In the genomic region with DNA sequence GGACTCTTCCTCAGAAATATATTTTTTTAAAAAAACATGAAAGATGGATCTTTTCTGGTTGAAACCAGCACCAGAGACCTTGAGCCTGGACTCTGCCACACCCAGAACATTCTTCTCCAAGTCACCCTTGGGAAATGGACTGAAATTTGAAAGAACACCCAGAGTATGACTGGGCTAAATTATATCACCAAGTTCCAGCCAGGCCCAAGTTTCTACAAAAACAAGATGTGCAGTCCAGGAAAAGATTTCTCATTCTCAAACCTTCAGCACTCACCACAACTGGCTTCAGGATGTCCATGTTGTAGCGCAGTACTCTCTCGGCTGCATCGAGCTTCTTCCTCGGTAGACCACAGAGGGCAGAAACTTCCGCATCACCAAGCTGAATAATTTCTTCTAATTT, we compare ENCODE assay signal across 25 mouse cellular contexts. TPM values are rescaled to one million over a fixed set of nuclear protein-coding genes. Genes with fewer than 3 reads are reported as not detected.
DNase-seq lines count a peak whose midpoint lies in the region; ATAC-seq lines count a peak whose summit lies in the region.
"Had no signal": no experiment of that assay in that cellular context is flagged by ENCODE, and none has a peak within 500 bp of the region (broad histone marks: within the 10 kb centered on the region; RNA-seq: fewer than 3 reads in every experiment).

No protein-coding gene starts in this region.

- peaks cover 37% of the 10 kb centered on the region for H3K4me1 ChIP-seq in embryonic facial prominence, embryonic 13.5 days
- H3K4me1 ChIP-seq in embryonic facial prominence, embryonic 10.5 days = peaks cover under 1% of the 10 kb centered on the region; the same call in 1 of the 2 replicates
- H3K4me1 ChIP-seq in embryonic facial prominence, embryonic 14.5 days (ENCODE audit: control insufficient read depth, insufficient read depth, low read length) = peaks cover 28% of the 10 kb centered on the region
- H3K4me1 ChIP-seq: limb, embryonic 15.5 days; megakaryocyte, embryonic 14.5 days had no signal

- intact Hi-C loops in heart, postnatal 10 days (cut with DNase I) = no loop called here

- H3K9ac ChIP-seq in embryonic facial prominence, embryonic 13.5 days = no peak overlapping the region
- H3K9ac ChIP-seq in embryonic facial prominence, embryonic 14.5 days (ENCODE audit: low read depth, low read length) = no peak overlapping the region
- H3K9ac ChIP-seq: forebrain, postnatal 0 days; hindbrain, embryonic 15.5 days; limb, embryonic 15.5 days; liver, embryonic 15.5 days had no signal

- WGBS in embryonic facial prominence, embryonic 13.5 days = 89% methylated on average over 5 of the region's 5 CpGs
- WGBS in embryonic facial prominence, embryonic 10.5 days = 95% methylated on average over 5 of the region's 5 CpGs
- 89% methylated on average over 5 of the region's 5 CpGs for WGBS in embryonic facial prominence, embryonic 14.5 days

- peak overlapping the region; percentile 1; the same call in 1 of the 2 replicates for H3K27ac ChIP-seq in embryonic facial prominence, embryonic 13.5 days
- no peak overlapping the region for H3K27ac ChIP-seq in embryonic facial prominence, embryonic 10.5 days (replicated peaks)
- peak overlapping the region; percentile 55; the same call in 1 of the 2 replicates for H3K27ac ChIP-seq in embryonic facial prominence, embryonic 14.5 days (replicated peaks; ENCODE audit: low read depth, low read length)
- H3K27ac ChIP-seq: forebrain, embryonic 10.5 days; heart, embryonic 10.5 days; hindbrain, embryonic 15.5 days; limb, embryonic 15.5 days; liver, embryonic 15.5 days had no signal

- H3K27me3 ChIP-seq in embryonic facial prominence, embryonic 13.5 days = no peaks in the 10 kb centered on the region
- no peaks in the 10 kb centered on the region for H3K27me3 ChIP-seq in embryonic facial prominence, embryonic 10.5 days (replicated peaks; ENCODE audit: low read depth, poor library complexity, severe bottlenecking)
- H3K27me3 ChIP-seq in embryonic facial prominence, embryonic 14.5 days (replicated peaks; ENCODE audit: control insufficient read depth, insufficient read depth, low read length) = no peaks in the 10 kb centered on the region
- H3K27me3 ChIP-seq: hindbrain, embryonic 15.5 days; limb, embryonic 15.5 days; liver, embryonic 15.5 days; megakaryocyte, embryonic 14.5 days had no signal

- no peaks in the 10 kb centered on the region for H3K9me3 ChIP-seq in embryonic facial prominence, embryonic 13.5 days
- no peaks in the 10 kb centered on the region for H3K9me3 ChIP-seq in embryonic facial prominence, embryonic 10.5 days
- no peaks in the 10 kb centered on the region for H3K9me3 ChIP-seq in embryonic facial prominence, embryonic 14.5 days (ENCODE audit: control insufficient read depth, low read length)
- H3K9me3 ChIP-seq: forebrain, embryonic 10.5 days; heart, embryonic 10.5 days; hindbrain, embryonic 15.5 days; limb, embryonic 15.5 days; liver, embryonic 15.5 days; megakaryocyte, embryonic 14.5 days had no signal

- H3K4me2 ChIP-seq in embryonic facial prominence, embryonic 13.5 days = no peak overlapping the region
- H3K4me2 ChIP-seq in embryonic facial prominence, embryonic 14.5 days (ENCODE audit: low read depth, low read length) = no peak overlapping the region
- H3K4me2 ChIP-seq: hindbrain, embryonic 15.5 days; limb, embryonic 15.5 days; liver, embryonic 15.5 days had no signal

- DNase-seq in embryonic facial prominence, embryonic 10.5 days (ENCODE audit: low spot score) = no peak
- peak; percentile 57 for DNase-seq in heart, adult 8-10 months (ENCODE audit: low spot score)
- no peak for DNase-seq in heart, postnatal 10 days
- no peak for DNase-seq in embryonic facial prominence, embryonic 14.5 days (ENCODE audit: low spot score)
- DNase-seq in frontal cortex, adult 2 months (ENCODE audit: extremely low spot score in 1 of 2, low spot score in 1 of 2) = no peak
- DNase-seq: cerebellum, adult 18-20 months; cerebellum, postnatal 14 days; forebrain, postnatal 0 days; kidney, adult 8-10 months; kidney, postnatal 10 days; left cerebral cortex, postnatal 4 days; midbrain, embryonic 14.5 days; right cerebral cortex, postnatal 14 days; spleen, adult 18-20 months; thymus, postnatal 14 days had no signal

- no peak for ATAC-seq in embryonic facial prominence, embryonic 13.5 days (ENCODE audit: insufficient number of reproducible peaks, insufficient read depth, low FRiP score, low TSS enrichment, low read depth)
- ATAC-seq in embryonic facial prominence, embryonic 14.5 days (ENCODE audit: low read depth) = no peak
- ATAC-seq in megakaryocyte progenitor cell, adult 5-6 weeks (replicated peaks; ENCODE audit: poor library complexity) = peak; percentile 33
- ATAC-seq in megakaryocyte-erythroid progenitor cell, adult 5-6 weeks (replicated peaks; ENCODE audit: low FRiP score, low TSS enrichment, poor library complexity, severe bottlenecking) = no peak
- ATAC-seq: CD4-positive, CD25-positive, alpha-beta regulatory T cell, adult 4 months; forebrain, postnatal 0 days had no signal

- no peak overlapping the region for H3K4me3 ChIP-seq in embryonic facial prominence, embryonic 13.5 days
- H3K4me3 ChIP-seq in embryonic facial prominence, embryonic 10.5 days = no peak overlapping the region
- no peak overlapping the region for H3K4me3 ChIP-seq in embryonic facial prominence, embryonic 14.5 days (ENCODE audit: low read depth, low read length)
- H3K4me3 ChIP-seq: forebrain, embryonic 10.5 days; heart, embryonic 10.5 days; hindbrain, embryonic 15.5 days; limb, embryonic 15.5 days; liver, embryonic 15.5 days; megakaryocyte, embryonic 14.5 days had no signal

- H3K36me3 ChIP-seq in embryonic facial prominence, embryonic 13.5 days = no peaks in the 10 kb centered on the region
- no peaks in the 10 kb centered on the region for H3K36me3 ChIP-seq in embryonic facial prominence, embryonic 10.5 days (replicated peaks)
- no peaks in the 10 kb centered on the region for H3K36me3 ChIP-seq in embryonic facial prominence, embryonic 14.5 days (ENCODE audit: control insufficient read depth, insufficient read depth, low read length)
- H3K36me3 ChIP-seq: forebrain, embryonic 10.5 days; heart, embryonic 10.5 days; hindbrain, embryonic 15.5 days had no signal

RNA-seq across cellular contexts. Expression of gene Abca1, which starts 53.0 kb away (rescaled TPM):
- polyA plus RNA-seq in embryonic facial prominence, embryonic 13.5 days (2015; fragmentation: Nextera tagmentation; extraction: Ambion mirVana) = 7.2 and 8.7 TPM in 2 replicates
- 2.9 and 3.6 TPM in 2 replicates for polyA plus RNA-seq in embryonic facial prominence, embryonic 10.5 days (2016; fragmentation: Nextera tagmentation; extraction: Ambion mirVana)
- 10 to 100 TPM; 13.6 to 22.8 (median 16.8) TPM for total RNA-seq in heart, adult 8-10 months (2022)
- total RNA-seq in heart, postnatal 10 days (2021) = 10 to 100 TPM; 16.1 to 18.2 TPM
- 13.7 and 16.4 TPM in 2 replicates for polyA plus RNA-seq in embryonic facial prominence, embryonic 14.5 days (2014; fragmentation: Nextera tagmentation; extraction: Ambion mirVana)
- 1.2 and 1.8 TPM in 2 replicates for total RNA-seq in megakaryocyte progenitor cell, adult 5-6 weeks (2015)
- total RNA-seq in megakaryocyte progenitor cell, adult 5-6 weeks (2017) = 1.8 and 1.9 TPM in 2 replicates
- total RNA-seq in megakaryocyte-erythroid progenitor cell, adult 5-6 weeks (2014; fragmentation: Nextera tagmentation) = 4.5 and 5.8 TPM in 2 replicates
- total RNA-seq in megakaryocyte-erythroid progenitor cell, adult 5-6 weeks (2017) = 4.2 and 5.7 TPM in 2 replicates
- polyA plus RNA-seq in frontal cortex, adult 2 months (2012; rRNA removed) = 14.6 and 17.3 TPM in 2 replicates
